Mouse (Mus musculus) kidney, embryonic 16.5 days (tissue): ENCODE data around the gene Rcn3. TPM values are rescaled to one million over a fixed set of nuclear protein-coding genes. Genes with fewer than 3 reads are reported as not detected.
A peak's percentile ranks its signal among the peaks of the same experiment; 100 is the strongest.
"Not testable (repeated sequence)": the region's sequence is repeated elsewhere in the genome, so short reads cannot be mapped to it uniquely, and the experiment has no call there.

Source experiments
- ATAC-seq: fragments of 200-750 bp; cut with Nextera tagmentation; 2 replicates; pipeline ENCODE4 v1.8.0; 2017; ENCODE audit warnings: moderate TSS enrichment; ENCODE audit not compliant: low FRiP score, low TSS enrichment
- H3K27ac ChIP-seq: fragments of 300-500 bp; sonication (generic); 2 replicates; pipeline ENCODE4 v1.5.1; 2014; ENCODE audit warnings: low read length
- H3K27me3 ChIP-seq: fragments of 300-500 bp; sonication (generic); 2 replicates; pipeline ENCODE4 v1.6.1; 2014; ENCODE audit warnings: low read length, control low read depth, mixed read lengths; ENCODE audit not compliant: insufficient read depth
- H3K36me3 ChIP-seq: fragments of 300-500 bp; sonication (generic); 2 replicates; pipeline ENCODE4 v1.6.1; 2014; ENCODE audit warnings: low read length, control low read depth, mixed read lengths; ENCODE audit not compliant: insufficient read depth
- H3K4me1 ChIP-seq: fragments of 300-500 bp; sonication (generic); 2 replicates; pipeline ENCODE4 v1.6.1; 2014; ENCODE audit warnings: low read length, control low read depth, mixed read lengths; ENCODE audit not compliant: insufficient read depth
- H3K4me2 ChIP-seq: fragments of 300-500 bp; sonication (generic); replicated peaks from 2 replicates; pipeline ENCODE4 v1.6.1; 2014; ENCODE audit warnings: low read depth, low read length
- H3K4me3 ChIP-seq: fragments of 300-500 bp; sonication (generic); 2 replicates; pipeline ENCODE4 v1.5.1; 2014; ENCODE audit warnings: mild to moderate bottlenecking, low read length
- H3K9ac ChIP-seq: fragments of 300-500 bp; sonication (generic); replicated peaks from 2 replicates; pipeline ENCODE4 v1.6.1; 2014; ENCODE audit warnings: low read length
- H3K9me3 ChIP-seq: fragments of 300-500 bp; sonication (generic); 2 replicates; pipeline ENCODE4 v1.6.1; 2016; ENCODE audit warnings: low read length, control low read depth
- WGBS: fragments of 180-500 bp; shearing (Covaris S2); extraction: QIAGEN DNeasy Blood & Tissue Kit; methylation state at CpG from one replicate; pipeline ENCODE4 v1.1.7; 2014; 5-methylcytosine and 5-hydroxymethylcytosine counted together
- polyA plus RNA-seq: library from polyadenylated mRNA; unstranded; fragments of >200 nt; fragmentation: Nextera tagmentation; extraction: Ambion mirVana; gene quantifications from 2 replicates; pipeline ENCODE4 v1.2.1, GENCODE M21; 2015

The Rcn3 gene
- polyA plus RNA-seq, 1 experiment from 2014 or later: 369 TPM

DNA sequence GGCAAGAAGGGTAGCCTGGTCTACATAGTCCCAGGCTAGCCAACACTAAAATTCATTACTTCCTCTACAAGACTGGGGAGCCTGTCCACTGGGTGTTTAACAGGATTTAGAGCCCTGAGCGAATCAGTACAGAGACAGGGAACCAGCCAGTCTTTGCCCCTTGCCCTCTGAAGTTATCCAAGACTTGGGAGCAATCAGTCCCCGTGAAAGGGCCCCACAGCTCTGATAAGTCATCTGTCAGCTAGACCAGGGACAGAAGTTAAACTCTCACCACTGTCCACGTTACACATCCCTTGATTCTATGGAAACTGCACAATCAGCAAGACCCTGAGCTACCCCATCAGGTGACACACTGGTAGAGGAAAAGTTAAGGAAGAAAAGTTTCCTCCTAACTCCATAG, 20.5 kb upstream of the Rcn3 start:
- no peaks in the 10 kb centered on the region for H3K9me3 ChIP-seq
- no peaks in the 10 kb centered on the region for H3K36me3 ChIP-seq
- H3K27me3 ChIP-seq: no peaks in the 10 kb centered on the region
- no peak overlapping the region for H3K9ac ChIP-seq
- no peak overlapping the region for H3K4me2 ChIP-seq
- 0 out of 2 replicates have a peak, but pooled peaks cover under 1% of the 10 kb centered on the region for H3K4me1 ChIP-seq
- no peak overlapping the region for H3K27ac ChIP-seq
- 23% methylated on average over 3 of the region's 3 CpGs for WGBS
- ATAC-seq: no peak
- no peak overlapping the region for H3K4me3 ChIP-seq

DNA sequence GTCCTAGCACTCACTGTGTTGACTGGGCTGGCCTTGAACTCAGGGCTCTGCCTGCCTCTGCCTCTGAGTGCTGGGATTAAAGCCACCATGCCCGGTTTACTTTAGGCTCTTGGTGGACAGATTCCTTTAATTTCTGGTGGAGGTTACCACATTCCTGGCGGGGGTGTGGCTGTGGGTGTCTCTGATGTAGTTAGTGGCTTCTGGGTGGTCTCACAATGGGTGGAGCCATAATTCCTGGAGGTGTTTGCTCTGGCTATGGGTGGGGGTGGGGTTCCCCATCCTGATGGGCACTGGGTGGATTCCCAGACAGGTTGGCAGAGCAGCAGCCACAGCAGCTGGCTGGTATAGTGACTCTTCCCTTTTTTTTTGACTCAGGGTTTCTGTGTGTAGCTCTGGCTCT, 19.9 kb upstream of the Rcn3 start:
- Histone ChIP-seq H3K4me2 (no peak overlapping the region), H3K9me3 (no peaks in the 10 kb centered on the region), H3K27ac (no peak overlapping the region), H3K36me3 (no peaks in the 10 kb centered on the region), H3K4me3 (no peak overlapping the region), H3K9ac (no peak overlapping the region), H3K4me1 (no peaks in the 10 kb centered on the region), H3K27me3 (no peaks in the 10 kb centered on the region)
- 70% methylated on average over 2 of the region's 2 CpGs for WGBS
- no peak for ATAC-seq

DNA sequence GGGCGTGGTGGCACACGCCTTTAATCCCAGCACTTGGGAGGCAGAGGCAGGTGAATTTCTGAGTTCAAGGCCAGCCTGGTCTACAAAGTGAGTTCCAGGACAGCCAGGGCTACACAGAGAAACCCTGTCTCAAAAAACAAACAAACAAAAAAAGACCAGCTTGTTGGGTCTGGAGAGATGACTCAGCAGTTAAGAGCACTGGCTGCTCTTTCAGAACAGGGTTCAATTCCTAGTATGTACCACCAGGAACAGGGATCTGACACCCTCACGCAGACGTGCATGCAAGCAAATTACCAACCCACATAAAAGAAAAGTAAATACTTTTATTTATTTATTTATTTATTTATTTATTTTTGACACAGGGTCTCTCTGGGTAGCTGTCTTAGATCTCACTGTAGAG, 18.1 kb upstream of the Rcn3 start:
- not testable (repeated sequence) for H3K27me3 ChIP-seq, H3K36me3 ChIP-seq, H3K9me3 ChIP-seq, H3K27ac ChIP-seq, H3K4me1 ChIP-seq, H3K4me2 ChIP-seq, H3K4me3 ChIP-seq, ATAC-seq, H3K9ac ChIP-seq
- 88% methylated on average over 4 of the region's 4 CpGs for WGBS

DNA sequence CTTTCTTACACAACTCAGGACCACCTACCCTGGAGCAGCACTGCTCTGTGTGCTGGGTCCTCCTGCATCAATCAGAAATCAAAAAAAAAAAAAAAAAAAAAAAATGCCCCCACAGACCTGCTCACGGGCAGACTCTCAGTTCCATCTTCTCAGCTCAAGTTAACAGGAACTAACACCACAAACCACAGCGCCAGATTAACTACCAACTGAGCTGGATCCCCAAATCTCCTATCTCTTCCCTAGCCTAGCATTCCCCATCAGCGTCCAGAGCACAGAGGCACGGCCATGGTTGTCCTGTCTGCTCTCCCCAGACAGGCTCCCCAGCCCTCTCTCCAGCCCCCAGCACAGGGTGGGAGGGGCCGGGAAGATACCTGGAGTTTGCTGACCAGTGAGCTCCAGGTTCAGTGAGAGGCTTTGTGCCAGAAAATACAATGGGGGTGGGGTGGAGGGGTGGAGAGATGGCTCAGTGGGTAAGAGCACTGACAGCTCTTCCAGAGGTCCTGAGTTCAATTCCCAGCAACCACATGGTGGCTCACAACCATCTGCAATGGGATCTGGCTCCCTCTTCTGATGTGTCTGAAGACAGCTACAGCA, 15.1 kb upstream of the Rcn3 start:
- Histone ChIP-seq H3K9me3 (no peaks in the 10 kb centered on the region), H3K4me3 (no peak overlapping the region), H3K9ac (no peak overlapping the region), H3K4me2 (no peak overlapping the region), H3K36me3 (no peaks in the 10 kb centered on the region), H3K27ac (no peak overlapping the region), H3K4me1 (peaks cover 22% of the 10 kb centered on the region), H3K27me3 (no peaks in the 10 kb centered on the region)
- 70% methylated on average over 5 of the region's 5 CpGs for WGBS
- no peak for ATAC-seq

DNA sequence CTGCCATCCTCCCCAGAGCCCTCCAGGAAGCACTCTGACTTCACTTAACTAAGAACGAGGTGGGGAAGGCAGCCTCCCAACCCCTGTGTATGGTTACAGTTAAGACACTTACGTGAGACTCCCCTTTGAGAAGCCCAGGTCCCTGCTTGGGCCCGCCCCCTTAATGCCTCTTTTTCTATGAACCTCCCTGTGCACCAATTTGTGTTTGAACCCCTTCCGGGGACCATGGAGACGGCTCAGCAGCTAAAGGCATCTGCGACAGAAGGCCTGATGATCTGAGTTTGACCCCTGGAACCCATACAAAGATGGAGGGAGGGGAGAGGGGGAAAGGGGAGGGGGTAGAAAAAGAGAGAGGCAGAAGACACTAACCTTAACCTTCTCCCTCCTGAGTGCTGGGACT, 14.4 kb upstream of the Rcn3 start:
- Histone ChIP-seq H3K9ac (no peak overlapping the region), H3K9me3 (no peaks in the 10 kb centered on the region), H3K36me3 (no peaks in the 10 kb centered on the region), H3K27me3 (no peaks in the 10 kb centered on the region), H3K4me2 (no peak overlapping the region), H3K27ac (no peak overlapping the region), H3K4me1 (peaks cover 26% of the 10 kb centered on the region), H3K4me3 (no peak overlapping the region)
- ATAC-seq: no peak
- 75% methylated on average over 6 of the region's 6 CpGs for WGBS

DNA sequence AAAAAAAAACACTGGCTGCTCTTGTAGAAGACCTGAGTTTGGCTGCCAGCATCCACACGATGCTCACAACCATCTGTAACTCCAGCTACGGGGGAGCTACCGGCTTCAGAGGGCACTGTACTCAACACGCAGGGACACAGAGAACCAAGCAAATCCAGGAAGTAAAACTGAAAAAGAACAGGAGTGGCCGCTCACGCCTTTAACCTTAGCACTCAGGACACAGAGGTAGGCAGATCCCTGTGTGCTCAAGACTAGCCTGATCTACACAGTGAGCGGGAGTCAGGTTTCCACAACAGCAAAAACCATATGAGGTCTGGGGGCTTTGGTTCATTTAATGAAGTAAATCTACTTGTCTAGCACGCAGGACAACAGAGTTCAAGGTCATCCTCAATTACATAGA, 13.5 kb upstream of the Rcn3 start:
- H3K27ac ChIP-seq: no peak overlapping the region
- H3K36me3 ChIP-seq: no peaks in the 10 kb centered on the region
- no peak overlapping the region for H3K4me3 ChIP-seq
- WGBS: 65% methylated on average over 8 of the region's 8 CpGs
- H3K9me3 ChIP-seq: no peaks in the 10 kb centered on the region
- H3K4me2 ChIP-seq: no peak overlapping the region
- no peak for ATAC-seq
- H3K4me1 ChIP-seq: peaks cover 26% of the 10 kb centered on the region
- no peaks in the 10 kb centered on the region for H3K27me3 ChIP-seq
- H3K9ac ChIP-seq: no peak overlapping the region

DNA sequence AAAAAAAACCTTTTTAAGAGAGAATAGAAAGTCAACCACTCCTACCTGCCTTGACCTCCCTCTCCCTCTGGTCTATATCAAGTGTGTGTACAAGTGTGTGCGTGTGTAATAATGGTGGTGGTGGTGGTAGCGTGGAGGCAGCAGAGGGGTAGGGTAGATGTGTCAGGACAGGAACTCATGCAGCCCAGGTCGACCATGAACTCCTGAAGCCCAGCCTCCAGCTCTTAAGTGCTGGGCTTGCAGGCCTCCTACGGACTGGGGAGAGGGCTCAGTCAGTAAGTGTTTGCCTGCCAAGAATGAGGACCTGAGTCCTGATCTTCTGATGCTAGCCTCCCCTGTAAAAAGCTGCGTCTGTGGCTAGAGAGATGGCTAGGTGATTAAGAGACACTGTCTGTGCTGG, 12.9 kb upstream of the Rcn3 start:
- Histone ChIP-seq H3K9ac (no peak overlapping the region), H3K36me3 (no peaks in the 10 kb centered on the region), H3K4me2 (no peak overlapping the region), H3K27ac (no peak overlapping the region), H3K4me3 (no peak overlapping the region), H3K9me3 (no peaks in the 10 kb centered on the region), H3K27me3 (no peaks in the 10 kb centered on the region), H3K4me1 (peaks cover 26% of the 10 kb centered on the region)
- WGBS: 78% methylated on average over 5 of the region's 5 CpGs
- ATAC-seq: no peak

DNA sequence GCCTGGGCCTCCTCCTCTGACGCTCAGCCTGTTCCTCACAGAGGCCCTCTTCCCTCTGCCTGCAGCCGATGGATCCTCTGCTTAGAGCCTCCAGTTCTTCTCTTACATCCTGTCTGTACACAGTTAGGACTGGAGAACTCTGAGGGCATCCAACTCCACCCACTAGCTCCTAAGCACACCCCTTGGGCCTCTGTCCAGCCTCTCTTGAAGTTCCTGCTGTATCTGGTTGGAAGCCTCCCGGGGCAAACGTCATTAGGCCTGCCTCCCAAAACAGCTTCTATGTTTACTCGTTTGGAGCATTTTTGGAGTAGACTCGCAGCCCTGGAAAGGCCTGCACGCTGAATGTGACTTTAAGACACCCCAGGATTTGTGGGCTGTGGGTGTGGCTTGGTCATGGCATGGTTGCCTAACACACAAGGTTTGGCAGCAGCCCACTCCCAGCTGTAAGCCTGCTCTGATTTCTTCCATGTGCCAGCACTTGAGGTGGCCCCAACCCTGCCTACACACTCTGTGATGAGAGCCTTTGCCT, 11.7 kb upstream of the Rcn3 start, which contains the start of gene Fcgrt:
Fcgrt (minus strand) TSS at position 200 of the 529 bp plus-strand sequence.
- peaks cover 26% of the 10 kb centered on the region for H3K4me1 ChIP-seq
- whole genome bisulfite sequencing: 8% methylated on average over 7 of the region's 7 CpGs
- no peaks in the 10 kb centered on the region for H3K9me3 ChIP-seq
- H3K27ac ChIP-seq: peak within 1 kb of the TSS; percentile 91
- peak within 1 kb of the TSS; percentile 59 for H3K4me2 ChIP-seq
- no peaks in the 10 kb centered on the region for H3K36me3 ChIP-seq
- H3K27me3 ChIP-seq: no peaks in the 10 kb centered on the region
- H3K9ac ChIP-seq: peak within 1 kb of the TSS; percentile 58
- ATAC-seq: peak; percentile 96
- H3K4me3 ChIP-seq: peak within 1 kb of the TSS; percentile 41

DNA sequence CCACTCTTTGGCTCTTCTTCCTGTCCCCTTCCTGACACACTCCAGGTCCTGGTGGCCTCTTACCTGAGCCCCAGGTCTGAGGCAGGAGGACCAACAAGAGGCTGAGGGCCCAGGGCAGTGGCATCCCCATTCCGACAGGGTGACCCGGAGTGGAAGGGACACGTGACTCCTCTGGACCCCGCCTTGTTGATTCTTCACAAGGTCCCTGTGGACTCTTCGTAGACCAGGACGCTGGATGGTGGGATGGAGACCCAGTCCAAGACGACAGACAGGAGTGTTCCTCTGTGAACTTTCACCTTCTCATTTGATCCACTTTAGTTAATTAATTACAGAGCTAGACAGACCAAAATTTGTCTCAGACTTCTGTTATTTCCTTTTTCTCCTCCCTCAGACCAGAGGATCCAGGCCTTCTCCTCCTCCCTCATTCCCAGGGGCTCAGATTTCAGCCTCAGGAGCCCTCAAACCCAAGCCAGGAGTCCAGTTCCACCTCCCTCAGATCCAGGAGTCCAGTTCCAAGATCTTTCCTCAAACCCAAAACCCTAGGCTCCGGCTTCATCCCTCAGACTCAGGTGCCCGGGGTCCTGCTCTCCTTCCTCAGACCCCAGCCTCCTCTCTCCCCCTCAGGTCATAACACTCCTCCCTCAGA, 11.0 kb upstream of the Rcn3 start:
- no peaks in the 10 kb centered on the region for H3K27me3 ChIP-seq
- peak; percentile 50 for ATAC-seq
- peak overlapping the region; percentile 58 for H3K9ac ChIP-seq
- H3K9me3 ChIP-seq: no peaks in the 10 kb centered on the region
- peak overlapping the region; percentile 91 for H3K27ac ChIP-seq
- H3K4me3 ChIP-seq: peak overlapping the region; percentile 41
- no peaks in the 10 kb centered on the region for H3K36me3 ChIP-seq
- 24% methylated on average over 9 of the region's 9 CpGs for WGBS
- peaks cover 26% of the 10 kb centered on the region for H3K4me1 ChIP-seq
- peak overlapping the region; percentile 59 for H3K4me2 ChIP-seq

DNA sequence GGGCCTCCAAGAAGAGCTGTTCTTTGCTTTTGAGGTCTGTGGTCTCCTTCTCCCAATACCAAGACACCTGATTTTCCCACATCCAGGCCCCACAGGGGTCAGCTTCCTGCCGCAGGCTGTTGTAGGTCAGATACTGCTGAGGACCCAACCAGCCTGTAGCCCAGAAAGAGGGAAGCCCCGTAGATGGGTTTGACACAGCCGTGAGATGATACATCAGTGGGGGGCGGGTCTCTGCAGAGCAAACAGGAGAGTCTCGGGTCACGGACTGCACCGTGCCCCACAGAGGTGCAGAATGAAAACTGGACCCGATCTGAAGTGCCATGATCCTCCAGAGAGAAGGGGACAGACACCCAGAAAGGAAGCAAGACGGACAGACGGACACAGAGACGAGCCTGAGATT, 10.4 kb upstream of the Rcn3 start:
- Histone ChIP-seq H3K27me3 (no peaks in the 10 kb centered on the region), H3K4me2 (peak overlapping the region; percentile 59), H3K4me3 (peak overlapping the region; percentile 41), H3K4me1 (peaks cover 26% of the 10 kb centered on the region), H3K27ac (peak overlapping the region; percentile 91), H3K36me3 (no peaks in the 10 kb centered on the region), H3K9me3 (no peaks in the 10 kb centered on the region), H3K9ac (peak overlapping the region; percentile 58; the same call in 1 of the 2 replicates)
- no peak for ATAC-seq
- 64% methylated on average over 11 of the region's 11 CpGs for WGBS
